Mouse (Mus musculus) limb, embryonic 15.5 days (tissue): ENCODE results near the gene Med17. TPM values are rescaled to one million over a fixed set of nuclear protein-coding genes. Genes with fewer than 3 reads are reported as not detected.
"Not testable (repeated sequence)": the region's sequence is repeated elsewhere in the genome, so short reads cannot be mapped to it uniquely, and the experiment has no call there.

Source experiments
- ATAC-seq: fragments of 200-750 bp; cut with Nextera tagmentation; 2 replicates; pipeline ENCODE4 v1.8.0; 2017; ENCODE audit warnings: low read depth, moderate TSS enrichment; ENCODE audit not compliant: insufficient number of reproducible peaks, low FRiP score, low TSS enrichment
- H3K27ac ChIP-seq: fragments of 300-500 bp; sonication (generic); 2 replicates; pipeline ENCODE4 v1.5.1; 2015; ENCODE audit warnings: moderate library complexity, mild to moderate bottlenecking, inconsistent platforms
- H3K27me3 ChIP-seq: fragments of 300-500 bp; sonication (generic); 2 replicates; pipeline ENCODE4 v1.6.1; 2015; ENCODE audit warnings: inconsistent platforms
- H3K36me3 ChIP-seq: fragments of 300-500 bp; sonication (generic); 2 replicates; pipeline ENCODE4 v1.6.1; 2015; ENCODE audit warnings: inconsistent platforms
- H3K4me1 ChIP-seq: fragments of 300-500 bp; sonication (generic); 2 replicates; pipeline ENCODE4 v1.6.1; 2015; ENCODE audit warnings: inconsistent platforms
- H3K4me2 ChIP-seq: fragments of 300-500 bp; sonication (generic); 2 replicates; pipeline ENCODE4 v1.6.1; 2015; ENCODE audit warnings: mild to moderate bottlenecking, inconsistent platforms
- H3K4me3 ChIP-seq: fragments of 300-500 bp; sonication (generic); 2 replicates; pipeline ENCODE4 v1.5.1; 2015; ENCODE audit warnings: mild to moderate bottlenecking, inconsistent platforms
- H3K9ac ChIP-seq: fragments of 300-500 bp; sonication (generic); 2 replicates; pipeline ENCODE4 v1.6.1; 2015; ENCODE audit warnings: inconsistent platforms
- H3K9me3 ChIP-seq: fragments of 300-500 bp; sonication (generic); 2 replicates; pipeline ENCODE4 v1.6.1; 2016; ENCODE audit warnings: inconsistent platforms
- WGBS: fragments of 180-500 bp; shearing (Covaris S2); methylation state at CpG from one replicate; pipeline ENCODE4 v1.1.7; 2015; 5-methylcytosine and 5-hydroxymethylcytosine counted together
- polyA plus RNA-seq: library from polyadenylated mRNA; unstranded; fragments of >200 nt; fragmentation: Nextera tagmentation; extraction: Ambion mirVana; gene quantifications from 2 replicates; pipeline ENCODE4 v1.2.1, GENCODE M21; 2015

Med17 gene
- polyA plus RNA-seq, 1 experiment from 2014 or later = 32.7 TPM

DNA sequence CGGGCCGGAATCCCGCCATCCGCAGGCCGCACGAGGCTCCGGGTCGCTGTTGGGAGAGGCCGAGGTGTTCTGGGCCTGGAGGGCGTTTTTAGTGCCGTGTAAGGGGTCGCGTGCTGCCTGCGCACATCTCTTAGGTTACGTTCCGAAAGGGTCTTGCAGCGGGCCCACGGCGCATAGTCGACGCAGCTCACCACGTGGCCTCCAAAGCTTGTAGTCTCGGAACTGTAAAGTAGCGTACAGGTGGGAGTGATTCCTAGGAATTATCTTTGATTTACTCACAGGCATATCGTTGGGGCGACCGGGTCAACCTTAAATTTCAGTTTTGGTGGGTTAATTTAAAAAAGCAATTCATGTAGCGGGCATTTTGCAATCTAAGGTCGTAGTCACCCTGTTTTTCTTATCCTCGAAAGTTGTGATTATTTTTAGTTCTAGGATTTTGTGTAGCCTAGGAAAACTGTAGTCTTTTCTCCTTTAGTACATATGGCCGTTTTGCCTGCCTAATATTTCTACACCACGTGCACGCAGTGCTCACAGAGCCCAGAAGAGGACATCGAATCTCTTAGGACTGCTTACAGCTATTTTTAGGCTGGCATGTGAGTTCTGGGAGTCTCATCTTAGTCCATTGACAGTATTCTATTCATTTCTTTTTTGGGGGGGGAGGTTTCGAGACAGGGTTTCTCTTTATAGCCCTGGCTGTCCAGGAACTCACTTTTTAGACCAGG, 26.8 kb upstream of the Med17 start, which contains the start of gene 4931406C07Rik:
Gene 4931406C07Rik (minus strand): TSS at position 51 of the 722 bp plus-strand sequence.
- peak; percentile 68 for ATAC-seq
- Histone ChIP-seq H3K36me3 (peaks cover 25% of the 10 kb centered on the region), H3K4me2 (peak within 1 kb of the TSS; percentile 63), H3K27ac (peak within 1 kb of the TSS; percentile 94), H3K4me1 (peaks cover 12% of the 10 kb centered on the region), H3K9ac (peak within 1 kb of the TSS; percentile 99), H3K27me3 (no peaks in the 10 kb centered on the region), H3K4me3 (peak within 1 kb of the TSS; percentile 91), H3K9me3 (no peaks in the 10 kb centered on the region)
- WGBS = under 1% methylated on average over 35 of the region's 35 CpGs

- H3K36me3 ChIP-seq = peaks cover 21% of the 10 kb centered on the region
- peaks cover 16% of the 10 kb centered on the region for H3K4me1 ChIP-seq
- H3K9me3 ChIP-seq = no peaks in the 10 kb centered on the region
- peak; percentile 96 for ATAC-seq
- peak within 1 kb of the TSS; percentile 91 for H3K4me3 ChIP-seq
- WGBS = 12% methylated on average over 45 of the region's 45 CpGs
- H3K27me3 ChIP-seq = no peaks in the 10 kb centered on the region
- H3K9ac ChIP-seq = peak within 1 kb of the TSS; percentile 99
- H3K27ac ChIP-seq = peak within 1 kb of the TSS; percentile 94
- peak within 1 kb of the TSS; percentile 63 for H3K4me2 ChIP-seq
Measured at GRCm38 (mm10) chr9:15305503-15306397, 26.0 kb upstream of the Med17 start, which contains the start of gene Taf1d. Gene Taf1d (plus strand): TSS chr9:15306214.

GRCm38 (mm10) chr9:15302881-15303280, 23.1 kb upstream of the Med17 start:
- WGBS = 73% methylated on average over 2 of the region's 2 CpGs
- Histone ChIP-seq H3K4me3 (no peak overlapping the region), H3K9ac (no peak overlapping the region), H3K27ac (no peak overlapping the region), H3K27me3 (no peaks in the 10 kb centered on the region), H3K4me2 (no peak overlapping the region), H3K4me1 (peaks cover 11% of the 10 kb centered on the region), H3K9me3 (no peaks in the 10 kb centered on the region), H3K36me3 (no peaks in the 10 kb centered on the region)
- no peak for ATAC-seq

DNA sequence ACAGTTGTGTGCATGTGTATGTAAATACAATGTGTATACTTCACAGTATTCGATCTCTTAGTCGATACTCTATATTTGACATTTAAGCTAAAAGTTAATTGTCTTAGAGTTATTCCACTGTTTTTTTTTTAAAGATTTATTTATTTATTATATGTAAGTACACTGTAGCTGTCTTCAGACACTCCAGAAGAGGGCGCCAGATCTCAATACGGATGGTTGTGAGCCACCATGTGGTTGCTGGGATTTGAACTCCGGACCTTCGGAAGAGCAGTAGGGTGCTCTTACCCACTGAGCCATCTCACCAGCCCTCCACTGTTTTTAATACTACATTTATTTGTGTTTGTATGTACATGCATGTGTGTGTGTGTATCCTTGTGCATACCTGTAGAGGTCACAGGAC, 22.3 kb upstream of the Med17 start:
- not testable (repeated sequence) for H3K4me1 ChIP-seq, H3K27ac ChIP-seq, H3K4me3 ChIP-seq, H3K9me3 ChIP-seq, H3K27me3 ChIP-seq, H3K4me2 ChIP-seq, H3K36me3 ChIP-seq, ATAC-seq, H3K9ac ChIP-seq
- WGBS = 83% methylated on average over 6 of the region's 6 CpGs

GRCm38 (mm10) chr9:15301399-15301798, 21.7 kb upstream of the Med17 start:
- Histone ChIP-seq H3K36me3 (peaks cover 4% of the 10 kb centered on the region; the same call in 1 of the 2 replicates), H3K9ac (no peak overlapping the region), H3K4me1 (peaks cover 4% of the 10 kb centered on the region; the same call in 1 of the 2 replicates), H3K4me3 (no peak overlapping the region), H3K27me3 (no peaks in the 10 kb centered on the region), H3K9me3 (no peaks in the 10 kb centered on the region), H3K27ac (peak overlapping the region; percentile 55), H3K4me2 (no peak overlapping the region)
- 32% methylated on average over 6 of the region's 6 CpGs for WGBS
- no peak for ATAC-seq

- H3K27ac ChIP-seq = no peak overlapping the region
- no peak overlapping the region for H3K4me3 ChIP-seq
- ATAC-seq = no peak
- H3K4me2 ChIP-seq = no peak overlapping the region
- no peaks in the 10 kb centered on the region for H3K27me3 ChIP-seq
- 82% methylated on average over 5 of the region's 5 CpGs for WGBS
- no peak overlapping the region for H3K9ac ChIP-seq
- H3K36me3 ChIP-seq = peaks cover 4% of the 10 kb centered on the region; the same call in 1 of the 2 replicates
- H3K9me3 ChIP-seq = no peaks in the 10 kb centered on the region
- H3K4me1 ChIP-seq = peaks cover 4% of the 10 kb centered on the region; the same call in 1 of the 2 replicates
Measured at GRCm38 (mm10) chr9:15300056-15300455, 20.3 kb upstream of the Med17 start.

GRCm38 (mm10) chr9:15298451-15298850, 18.7 kb upstream of the Med17 start:
- WGBS = 6% methylated on average over 2 of the region's 2 CpGs
- no peak overlapping the region for H3K4me2 ChIP-seq
- H3K4me3 ChIP-seq = no peak overlapping the region
- H3K4me1 ChIP-seq = peaks cover 4% of the 10 kb centered on the region; the same call in 1 of the 2 replicates
- no peak overlapping the region for H3K9ac ChIP-seq
- H3K36me3 ChIP-seq = peaks cover 4% of the 10 kb centered on the region; the same call in 1 of the 2 replicates
- H3K27me3 ChIP-seq = no peaks in the 10 kb centered on the region
- no peak overlapping the region for H3K27ac ChIP-seq
- ATAC-seq = no peak
- H3K9me3 ChIP-seq = no peaks in the 10 kb centered on the region

DNA sequence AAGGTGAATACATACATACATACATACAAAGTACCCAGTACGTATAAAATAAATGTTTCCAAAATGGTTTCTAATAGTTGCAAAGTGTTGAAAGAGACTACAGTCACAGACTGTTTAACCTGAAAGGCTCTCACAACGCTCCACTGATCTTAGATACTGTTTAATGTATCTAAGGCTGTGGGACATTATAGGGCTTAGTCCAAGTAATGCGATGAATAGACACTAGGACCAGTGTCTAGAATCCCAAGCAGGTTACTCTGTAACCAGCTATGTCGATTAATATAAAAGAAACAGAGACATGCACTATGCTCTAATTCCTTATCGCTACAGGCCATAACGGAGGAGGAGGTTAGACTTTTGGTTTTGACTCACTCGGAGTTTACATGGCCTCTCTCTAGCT, 17.4 kb upstream of the Med17 start:
- no peaks in the 10 kb centered on the region for H3K9me3 ChIP-seq
- no peaks in the 10 kb centered on the region for H3K27me3 ChIP-seq
- H3K4me2 ChIP-seq = no peak overlapping the region
- peaks cover 4% of the 10 kb centered on the region; the same call in 1 of the 2 replicates for H3K36me3 ChIP-seq
- H3K4me3 ChIP-seq = no peak overlapping the region
- ATAC-seq = no peak
- H3K9ac ChIP-seq = no peak overlapping the region
- H3K4me1 ChIP-seq = peaks cover 4% of the 10 kb centered on the region; the same call in 1 of the 2 replicates
- 85% methylated on average over 7 of the region's 7 CpGs for WGBS
- H3K27ac ChIP-seq = no peak overlapping the region

DNA sequence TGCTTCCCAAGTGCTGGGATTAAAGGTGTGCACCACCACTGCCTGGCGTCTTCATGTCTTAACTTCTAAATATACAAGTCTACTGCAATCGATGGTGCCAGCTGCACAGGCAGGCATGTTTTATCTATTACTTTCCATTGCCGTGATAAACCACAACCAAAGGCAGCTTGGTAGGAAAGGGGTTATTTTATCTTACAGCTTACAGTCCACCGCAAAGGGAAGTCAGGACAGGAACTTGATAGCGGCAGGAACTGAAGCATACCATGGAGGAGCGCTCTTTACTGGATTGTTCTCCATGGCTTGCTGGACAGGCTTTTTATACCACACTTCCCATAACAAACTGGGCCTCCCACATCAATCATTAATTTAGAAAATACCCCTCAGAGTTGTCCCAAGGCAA, 9.5 kb upstream of the Med17 start:
- Histone ChIP-seq H3K27ac (no peak overlapping the region), H3K4me3 (no peak overlapping the region)
- 90% methylated on average over 6 of the region's 6 CpGs for WGBS

DNA sequence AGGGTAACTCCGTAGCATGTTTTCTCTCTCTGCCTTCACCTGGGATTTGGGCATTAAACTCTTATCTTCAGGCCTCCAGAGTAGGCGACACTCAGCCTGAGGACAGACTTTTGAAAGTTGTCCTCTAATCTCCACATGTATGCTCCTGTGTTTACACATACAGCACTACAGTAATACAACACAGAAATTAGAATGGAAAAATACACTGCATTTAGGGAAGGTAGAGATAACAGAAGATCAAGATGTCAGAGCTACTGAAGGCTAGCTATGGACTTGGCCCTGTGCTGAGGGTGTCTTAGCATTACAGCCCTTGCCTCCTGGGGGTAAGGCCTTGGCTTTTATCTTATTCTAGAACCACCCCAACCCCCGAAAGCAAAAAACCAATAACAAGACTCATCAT, 8.7 kb upstream of the Med17 start:
- H3K27me3 ChIP-seq = no peaks in the 10 kb centered on the region
- no peak for ATAC-seq
- H3K4me1 ChIP-seq = no peaks in the 10 kb centered on the region
- H3K4me2 ChIP-seq = no peak overlapping the region
- H3K27ac ChIP-seq = no peak overlapping the region
- no peak overlapping the region for H3K9ac ChIP-seq
- H3K4me3 ChIP-seq = no peak overlapping the region
- peaks cover 21% of the 10 kb centered on the region for H3K36me3 ChIP-seq
- WGBS = 82% methylated on average over 3 of the region's 3 CpGs
- no peaks in the 10 kb centered on the region for H3K9me3 ChIP-seq

More for the DNA sequence above, 9.5 kb upstream of the Med17 start:
- H3K36me3 ChIP-seq = peaks cover 21% of the 10 kb centered on the region
- no peak overlapping the region for H3K9ac ChIP-seq
- no peaks in the 10 kb centered on the region for H3K4me1 ChIP-seq
- no peak overlapping the region for H3K4me2 ChIP-seq
- H3K27me3 ChIP-seq = no peaks in the 10 kb centered on the region
- no peak for ATAC-seq
- no peaks in the 10 kb centered on the region for H3K9me3 ChIP-seq

GRCm38 (mm10) chr9:15287846-15288245, 8.1 kb upstream of the Med17 start:
- 54% methylated on average over 6 of the region's 6 CpGs for WGBS
- Histone ChIP-seq H3K4me1 (no peaks in the 10 kb centered on the region), H3K27me3 (no peaks in the 10 kb centered on the region), H3K9me3 (no peaks in the 10 kb centered on the region), H3K36me3 (peaks cover 21% of the 10 kb centered on the region), H3K4me3 (no peak overlapping the region), H3K9ac (no peak overlapping the region), H3K27ac (no peak overlapping the region), H3K4me2 (no peak overlapping the region)
- ATAC-seq = no peak

DNA sequence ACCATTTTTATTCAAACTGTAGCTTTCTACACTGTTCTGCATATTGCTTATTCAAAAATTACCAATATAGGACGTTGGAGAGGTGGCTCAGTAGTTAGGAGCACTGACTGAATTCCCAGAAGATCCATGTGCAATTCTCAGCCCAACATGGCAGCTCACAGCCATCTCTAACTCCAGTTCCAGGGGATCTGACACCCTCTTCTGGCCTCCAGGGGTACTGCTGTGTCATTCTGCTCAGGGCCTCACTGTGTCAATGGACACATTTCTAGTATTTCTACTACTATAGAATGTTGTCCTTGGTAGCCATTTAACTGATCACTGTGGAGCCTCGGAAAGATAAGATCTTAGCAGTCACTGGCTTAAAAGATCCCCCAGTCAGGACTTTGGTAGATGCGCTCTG, 5.7 kb upstream of the Med17 start:
- peaks cover 4% of the 10 kb centered on the region for H3K4me1 ChIP-seq
- peaks cover 18% of the 10 kb centered on the region for H3K36me3 ChIP-seq
- H3K9me3 ChIP-seq = no peaks in the 10 kb centered on the region
- no peaks in the 10 kb centered on the region for H3K27me3 ChIP-seq
- H3K4me3 ChIP-seq = no peak overlapping the region
- no peak for ATAC-seq
- H3K4me2 ChIP-seq = no peak overlapping the region
- H3K27ac ChIP-seq = no peak overlapping the region
- H3K9ac ChIP-seq = no peak overlapping the region
- 73% methylated on average over 3 of the region's 3 CpGs for WGBS
